Mouse (Mus musculus) ES-E14 (cell line): ENCODE measurements around the gene Jade1. TPM values are rescaled to one million over a fixed set of nuclear protein-coding genes. Genes with fewer than 3 reads are reported as not detected.

Source experiments
- DNase-seq: peaks from one replicate; pipeline ENCODE4 v3.0.0-alpha.2; 2013; ENCODE audit warnings: low read depth, low spot score
- H3K27ac ChIP-seq: 2 replicates; pipeline ENCODE4 v1.5.1; 2012; ENCODE audit warnings: low read depth, mild to moderate bottlenecking, low read length, moderate library complexity, mixed read lengths; ENCODE audit not compliant: poor library complexity, insufficient read depth, severe bottlenecking
- H3K36me3 ChIP-seq: 2 replicates; pipeline ENCODE4 v1.6.1; 2012; ENCODE audit warnings: mild to moderate bottlenecking, low read length, moderate library complexity, mixed read lengths; ENCODE audit not compliant: control insufficient read depth, poor library complexity, insufficient read depth, severe bottlenecking
- H3K4me1 ChIP-seq, 2 experiments: fragments of 150-350 bp in 1 of 2; sonication (generic) in 1 of 2; 2 replicates each; pipeline ENCODE4 v1.6.1; 2012; ENCODE audit warnings: low read length in 2 of 2, mild to moderate bottlenecking in 1 of 2, mixed read lengths in 1 of 2; ENCODE audit not compliant: control insufficient read depth in 2 of 2, insufficient read depth in 2 of 2, poor library complexity in 1 of 2
- H3K4me3 ChIP-seq, 2 experiments: fragments of 150-350 bp in 1 of 2; sonication (generic) in 1 of 2; 2 replicates each; pipeline ENCODE4 v1.5.1; 2012; ENCODE audit warnings: low read length in 2 of 2, low read depth in 1 of 2, mild to moderate bottlenecking in 1 of 2, mixed read lengths in 1 of 2; ENCODE audit not compliant: insufficient read depth in 1 of 2, poor library complexity in 1 of 2, severe bottlenecking in 1 of 2
- H3K9ac ChIP-seq: 2 replicates; pipeline ENCODE4 v1.6.1; 2012; ENCODE audit warnings: low read depth, mild to moderate bottlenecking, low read length, mixed read lengths; ENCODE audit not compliant: poor library complexity, insufficient read depth, severe bottlenecking
- H3K9me3 ChIP-seq: fragments of 150-350 bp; sonication (generic); 2 replicates; pipeline ENCODE4 v1.6.1; 2012; ENCODE audit warnings: low read depth, mild to moderate bottlenecking, low read length; ENCODE audit not compliant: control insufficient read depth, insufficient read depth
- CHD2 ChIP-seq: IDR thresholded peaks from 2 replicates; pipeline ENCODE4 v1.6.1; 2014; ENCODE audit warnings: mild to moderate bottlenecking, low read depth, low read length, inconsistent platforms
- HCFC1 ChIP-seq: IDR thresholded peaks from 2 replicates; pipeline ENCODE4 v1.6.1; 2012; ENCODE audit warnings: low read length, inconsistent platforms, borderline replicate concordance; ENCODE audit not compliant: insufficient read depth
- MAFK ChIP-seq: IDR thresholded peaks from 2 replicates; pipeline ENCODE4 v1.6.1; 2014; ENCODE audit warnings: mild to moderate bottlenecking, low read depth, low read length, inconsistent platforms; ENCODE audit not compliant: insufficient read depth
- ZC3H11A ChIP-seq: IDR thresholded peaks from 2 replicates; pipeline ENCODE4 v1.6.1; 2012; ENCODE audit warnings: low read depth, mild to moderate bottlenecking, inconsistent platforms, low read length, borderline replicate concordance
- ZNF384 ChIP-seq: IDR thresholded peaks from 2 replicates; pipeline ENCODE4 v1.6.1; 2012; ENCODE audit warnings: low read depth, low read length, inconsistent platforms
- in situ Hi-C, 2 experiments: fragments of 600-800 bp; cut with MboI; formaldehyde crosslinking; loops; one replicate each; pipeline ENCODE4 v1.15.1; 2025; ENCODE audit warnings: low sequenced_read_pairs in 2 of 2, inconsistent platforms in 1 of 2; ENCODE audit not compliant: unreplicated experiment in 2 of 2
- total RNA-seq: library from RNA; depleted of rRNA; stranded (reverse); fragments of 300-350 nt; gene quantifications from 2 replicates; pipeline ENCODE4 v1.2.3, GENCODE M21; 2012

Gene Jade1
- total RNA-seq, 1 experiment: 218 TPM

DNA sequence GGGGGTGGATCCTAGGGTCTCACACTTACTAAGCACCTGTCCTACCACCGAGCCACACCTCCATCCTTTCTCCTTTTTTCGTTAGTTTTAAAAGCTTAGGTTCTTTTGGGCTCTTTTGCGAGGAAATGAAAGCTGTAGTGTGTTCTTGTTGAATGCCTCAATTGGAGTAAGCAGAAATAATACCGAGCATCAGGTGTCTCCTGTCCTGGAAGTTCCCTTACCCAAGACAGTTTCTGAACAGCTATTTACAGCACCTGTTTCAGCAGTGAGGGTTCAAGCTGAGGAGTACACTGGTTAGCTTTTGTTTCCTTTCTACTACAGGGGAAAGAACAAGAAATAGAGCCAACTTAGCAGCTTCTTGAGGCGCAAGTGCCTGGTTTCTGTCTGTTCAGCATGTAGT lies 14.4 kb downstream of the Jade1 start:
- no peak for DNase-seq
- H3K4me3 ChIP-seq: no peak overlapping the region
- H3K36me3 ChIP-seq: peaks cover 37% of the 10 kb centered on the region
- H3K4me1 ChIP-seq: peaks cover 10 to 27% of the 10 kb centered on the region in 2 experiments; a peak in 3 of 4 replicates
- no peak overlapping the region for H3K27ac ChIP-seq
- no peak for TF ChIP-seq ZNF384
- TF ChIP-seq ZC3H11A: no peak
- TF ChIP-seq CHD2: no peak
- no peak for TF ChIP-seq HCFC1
- H3K9ac ChIP-seq: no peak overlapping the region
- in situ Hi-C loops: no loop called here
- no peaks in the 10 kb centered on the region for H3K9me3 ChIP-seq

DNA sequence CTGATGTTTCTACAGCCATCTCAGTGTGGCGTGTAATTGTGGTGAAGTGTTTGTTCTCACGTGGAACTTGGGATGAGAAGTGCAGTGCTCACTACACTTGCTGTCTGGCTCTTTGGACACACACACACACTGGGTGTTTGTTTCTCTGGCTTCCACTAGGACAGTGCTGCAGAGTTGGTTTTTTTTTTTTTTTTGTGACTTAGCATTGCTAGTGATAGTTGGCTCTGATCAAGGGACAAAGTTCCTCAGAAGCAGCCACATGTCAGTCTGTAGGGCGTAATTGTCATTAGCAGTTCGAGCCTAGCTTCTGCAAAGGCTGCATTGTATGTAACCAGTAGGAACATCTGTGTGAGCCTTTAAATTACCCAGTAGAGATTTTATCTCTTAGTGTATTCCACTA lies 16.6 kb downstream of the Jade1 start:
- no peak for DNase-seq
- no peak for TF ChIP-seq CHD2
- no peak for TF ChIP-seq ZNF384
- TF ChIP-seq ZC3H11A: no peak
- no peak for TF ChIP-seq MAFK
- TF ChIP-seq HCFC1: no peak
- H3K9ac ChIP-seq: no peak overlapping the region
- peaks cover 13 to 36% of the 10 kb centered on the region in 2 experiments for H3K4me1 ChIP-seq
- 0 out of 4 replicates have a peak overlapping the region, but pooled peaks of 1 of the 2 experiments have one; percentile 3 for H3K4me3 ChIP-seq
- in situ Hi-C loops: no loop called here
- no peaks in the 10 kb centered on the region for H3K9me3 ChIP-seq
- peaks cover 54% of the 10 kb centered on the region for H3K36me3 ChIP-seq
- no peak overlapping the region for H3K27ac ChIP-seq

DNA sequence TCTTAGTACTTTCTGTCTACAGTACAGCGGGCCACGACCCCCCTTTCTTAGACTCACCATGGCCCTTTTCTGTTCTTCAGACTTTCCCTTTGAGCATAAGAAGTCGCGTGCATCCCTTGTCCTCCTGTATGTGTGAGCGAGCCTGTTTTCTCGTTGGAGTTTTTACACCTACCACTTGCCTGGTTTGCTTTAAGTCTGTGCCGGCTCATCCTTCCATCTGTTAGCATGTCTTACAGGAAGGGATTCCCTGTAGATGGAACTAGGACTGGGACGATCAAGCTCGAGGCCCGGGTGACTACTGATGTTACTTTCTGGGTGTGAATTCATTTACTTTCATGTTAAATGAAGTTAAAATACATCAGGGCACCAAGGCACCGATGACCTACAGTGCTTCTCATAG lies 17.4 kb downstream of the Jade1 start:
- in situ Hi-C loops: no loop called here
- TF ChIP-seq ZC3H11A (no peak), MAFK (no peak), CHD2 (no peak), HCFC1 (no peak), ZNF384 (no peak)
- Histone ChIP-seq H3K4me3 (no peak overlapping the region), H3K4me1 (peaks cover 15 to 31% of the 10 kb centered on the region in 2 experiments), H3K9me3 (no peaks in the 10 kb centered on the region), H3K9ac (no peak overlapping the region), H3K27ac (no peak overlapping the region), H3K36me3 (peaks cover 56% of the 10 kb centered on the region)
- DNase-seq: no peak

DNA sequence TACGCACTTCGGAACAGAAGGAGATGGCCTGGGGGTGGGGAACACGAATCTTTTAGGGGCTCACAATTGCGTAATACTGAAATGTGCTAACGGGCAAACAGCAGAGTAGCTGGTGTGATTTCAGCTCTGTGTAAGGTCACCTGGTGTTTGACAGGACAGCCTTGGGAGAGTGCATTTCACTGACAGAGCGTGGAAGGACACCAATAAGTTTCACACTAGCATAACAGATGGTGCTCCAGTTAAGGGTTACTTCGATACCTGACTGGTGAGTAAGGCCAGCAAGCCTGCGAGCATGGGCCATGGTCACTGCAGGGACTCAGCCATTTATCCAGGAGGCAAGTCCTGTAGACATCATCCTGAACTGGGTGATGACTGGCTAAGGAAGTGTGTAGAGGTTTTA lies 18.7 kb downstream of the Jade1 start:
- H3K27ac ChIP-seq: no peak overlapping the region
- no peaks in the 10 kb centered on the region for H3K9me3 ChIP-seq
- peaks cover 60% of the 10 kb centered on the region for H3K36me3 ChIP-seq
- peaks cover 12 to 35% of the 10 kb centered on the region in 2 experiments for H3K4me1 ChIP-seq
- DNase-seq: no peak
- no peak overlapping the region for H3K4me3 ChIP-seq
- TF ChIP-seq CHD2 (no peak), ZNF384 (no peak)
- no peak overlapping the region for H3K9ac ChIP-seq
- in situ Hi-C loops: no loop called here

DNA sequence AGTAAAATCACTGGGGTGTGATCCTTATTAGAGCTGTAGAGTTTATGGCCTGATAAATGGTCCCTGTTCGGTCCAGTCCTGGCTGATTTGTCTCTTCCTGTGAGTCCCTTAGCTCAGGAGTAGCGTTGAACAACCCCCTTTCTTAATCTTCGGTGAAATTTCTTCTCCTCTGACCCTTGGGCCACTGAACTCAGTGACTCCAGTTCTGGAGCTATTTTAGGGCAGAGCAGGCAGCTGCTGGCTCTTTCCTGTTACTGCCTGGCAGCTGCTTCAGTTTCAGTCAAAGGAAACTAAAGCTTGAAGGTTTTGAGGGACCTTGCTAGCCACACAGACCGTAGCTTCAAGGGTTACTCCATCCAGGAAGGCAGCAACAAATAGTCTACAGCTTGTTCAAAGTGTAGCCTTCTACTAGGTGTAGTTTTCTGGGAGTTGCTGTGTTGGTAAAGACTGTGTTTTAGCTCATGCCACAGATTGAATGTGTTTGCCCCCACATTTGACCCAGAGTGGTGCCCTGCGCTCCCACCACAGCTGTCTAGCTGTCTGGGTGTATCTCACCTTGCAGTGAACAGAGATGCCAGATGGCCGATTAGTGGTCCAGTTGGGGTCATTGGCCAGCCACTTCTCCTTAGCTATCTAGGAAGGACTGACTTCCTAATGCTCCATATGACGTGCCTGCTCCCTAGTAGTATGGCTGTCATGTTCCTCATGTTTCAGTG lies 19.3 kb downstream of the Jade1 start:
- Histone ChIP-seq H3K4me1 (peaks cover 9 to 34% of the 10 kb centered on the region in 2 experiments), H3K36me3 (peaks cover 60% of the 10 kb centered on the region), H3K4me3 (no peak overlapping the region), H3K9ac (no peak overlapping the region), H3K9me3 (no peaks in the 10 kb centered on the region), H3K27ac (no peak overlapping the region)
- TF ChIP-seq CHD2 (no peak), ZNF384 (no peak), MAFK (no peak), HCFC1 (no peak), ZC3H11A (no peak)
- DNase-seq: no peak
- in situ Hi-C loops: no loop called here
